In genomic region chr9:99846820-99847219, GRCm38 (mm10) we compare ENCODE assay signal across 10 mouse cellular contexts. TPM values are rescaled to one million over a fixed set of nuclear protein-coding genes. Genes with fewer than 3 reads are reported as not detected.
DNase-seq lines count a peak whose midpoint lies in the region; ATAC-seq and TF ChIP-seq lines count a peak whose summit lies in the region.
"Had no signal": no experiment of that assay in that cellular context is flagged by ENCODE, and none has a peak within 500 bp of the region (broad histone marks: within the 10 kb centered on the region; RNA-seq: fewer than 3 reads in every experiment).

No protein-coding gene starts in this region.

- H3K4me2 ChIP-seq in kidney, embryonic 16.5 days (replicated peaks; ENCODE audit: low read depth, low read length) = no peak overlapping the region
- no peak overlapping the region for H3K4me2 ChIP-seq in embryonic facial prominence, embryonic 14.5 days (ENCODE audit: low read depth, low read length)
- H3K4me2 ChIP-seq: embryonic facial prominence, embryonic 13.5 days; neural tube, embryonic 13.5 days had no signal

- DNase-seq in kidney, adult 18-20 months = peak; percentile 53
- DNase-seq in adrenal gland, postnatal 25 days = peak; percentile 64
- DNase-seq in embryonic facial prominence, embryonic 14.5 days (ENCODE audit: low spot score) = peak; percentile 84
- peak; percentile 80 for DNase-seq in heart, postnatal 4 days
- peak; percentile 74 to 76 for DNase-seq in left cerebral cortex, adult 2 months (ENCODE audit: extremely low spot score in 1 of 2, low spot score in 2 of 2)
- DNase-seq in naive thymus-derived CD4-positive, alpha-beta T cell, adult 2 months (ENCODE audit: low read depth) = peak; percentile 47
- peak; percentile 46 for DNase-seq in thymus, postnatal 14 days

- no peaks in the 10 kb centered on the region for H3K4me1 ChIP-seq in kidney, embryonic 16.5 days (ENCODE audit: insufficient read depth, low read length)
- no peaks in the 10 kb centered on the region for H3K4me1 ChIP-seq in embryonic facial prominence, embryonic 14.5 days (ENCODE audit: control insufficient read depth, insufficient read depth, low read length)
- H3K4me1 ChIP-seq: embryonic facial prominence, embryonic 13.5 days; neural tube, embryonic 13.5 days had no signal

- H3K27me3 ChIP-seq in kidney, embryonic 16.5 days (ENCODE audit: insufficient read depth, low read length) = no peaks in the 10 kb centered on the region
- H3K27me3 ChIP-seq in embryonic facial prominence, embryonic 14.5 days (replicated peaks; ENCODE audit: control insufficient read depth, insufficient read depth, low read length) = no peaks in the 10 kb centered on the region

- TF ChIP-seq CTCF in left cerebral cortex, adult 2 months (IDR thresholded peaks at IDR 0.05) = peak; percentile 93

- no peaks in the 10 kb centered on the region for H3K9me3 ChIP-seq in kidney, embryonic 16.5 days (ENCODE audit: low read length)
- H3K9me3 ChIP-seq in embryonic facial prominence, embryonic 14.5 days (ENCODE audit: control insufficient read depth, low read length) = no peaks in the 10 kb centered on the region
- H3K9me3 ChIP-seq: embryonic facial prominence, embryonic 13.5 days; neural tube, embryonic 13.5 days had no signal

- no peak for ATAC-seq in kidney, embryonic 16.5 days (ENCODE audit: low FRiP score, low TSS enrichment)
- ATAC-seq in embryonic facial prominence, embryonic 14.5 days (ENCODE audit: low read depth) = no peak

- no peak overlapping the region for H3K9ac ChIP-seq in kidney, embryonic 16.5 days (replicated peaks; ENCODE audit: low read length)
- no peak overlapping the region for H3K9ac ChIP-seq in embryonic facial prominence, embryonic 14.5 days (ENCODE audit: low read depth, low read length)
- H3K9ac ChIP-seq: embryonic facial prominence, embryonic 13.5 days; neural tube, embryonic 13.5 days had no signal

- intact Hi-C loops in left cerebral cortex, adult 2 months (cut with DNase I) = loop anchor here (2.0 to 5.0 kb wide), 5 partner anchors 80 to 600 kb away; no protein-coding TSS in a partner anchor

- no peak overlapping the region for H3K4me3 ChIP-seq in kidney, embryonic 16.5 days (ENCODE audit: low read length)
- no peak overlapping the region for H3K4me3 ChIP-seq in embryonic facial prominence, embryonic 14.5 days (ENCODE audit: low read depth, low read length)
- H3K4me3 ChIP-seq in left cerebral cortex, adult 2 months = no peak overlapping the region
- H3K4me3 ChIP-seq: embryonic facial prominence, embryonic 13.5 days; neural tube, embryonic 13.5 days had no signal

- WGBS in kidney, embryonic 16.5 days = 0% methylated on average over 4 of the region's 4 CpGs
- under 1% methylated on average over 4 of the region's 4 CpGs for WGBS in embryonic facial prominence, embryonic 14.5 days

- no peak overlapping the region for H3K27ac ChIP-seq in kidney, embryonic 16.5 days (ENCODE audit: low read length)
- no peak overlapping the region for H3K27ac ChIP-seq in embryonic facial prominence, embryonic 14.5 days (replicated peaks; ENCODE audit: low read depth, low read length)
- H3K27ac ChIP-seq in left cerebral cortex, adult 2 months = no peak overlapping the region
- H3K27ac ChIP-seq: embryonic facial prominence, embryonic 13.5 days; neural tube, embryonic 13.5 days had no signal

- no peaks in the 10 kb centered on the region for H3K36me3 ChIP-seq in kidney, embryonic 16.5 days (ENCODE audit: insufficient read depth, low read length)
- no peaks in the 10 kb centered on the region for H3K36me3 ChIP-seq in embryonic facial prominence, embryonic 14.5 days (ENCODE audit: control insufficient read depth, insufficient read depth, low read length)
- H3K36me3 ChIP-seq: embryonic facial prominence, embryonic 13.5 days; neural tube, embryonic 13.5 days had no signal

RNA-seq across cellular contexts. Expression of gene Sox14, which starts 29.1 kb away (rescaled TPM):
- not detected in 2 replicates for polyA plus RNA-seq in kidney, embryonic 16.5 days (2015; fragmentation: Nextera tagmentation; extraction: Ambion mirVana)
- total RNA-seq in adrenal gland, postnatal 25 days (2021) = not detected in 2 replicates
- 0.10 TPM in 1 of 2 replicates, not detected in the other for polyA plus RNA-seq in embryonic facial prominence, embryonic 14.5 days (2014; fragmentation: Nextera tagmentation; extraction: Ambion mirVana)
- total RNA-seq in heart, postnatal 4 days (2021) = not detected
- not detected for total RNA-seq in left cerebral cortex, adult 2 months (2021)
